Mouse (Mus musculus) mouse embryonic stem cell (cell line): ENCODE results near the gene Pde1a.

ENCODE experiments used
- in situ Hi-C, 2 experiments: fragments of 300-500 bp; cut with MboI; formaldehyde crosslinking; loops; 1 replicate in 1 of 2; 3 replicates in 1 of 2; pipeline ENCODE4 v1.14.3; 2019 to 2020; ENCODE audit warnings: low sequenced_read_pairs in 2 of 2, low pct_unique_long_range_greater_than_20kb in 1 of 2, mixed read lengths in 1 of 2; ENCODE audit not compliant: unreplicated experiment in 1 of 2

The Pde1a gene

DNA sequence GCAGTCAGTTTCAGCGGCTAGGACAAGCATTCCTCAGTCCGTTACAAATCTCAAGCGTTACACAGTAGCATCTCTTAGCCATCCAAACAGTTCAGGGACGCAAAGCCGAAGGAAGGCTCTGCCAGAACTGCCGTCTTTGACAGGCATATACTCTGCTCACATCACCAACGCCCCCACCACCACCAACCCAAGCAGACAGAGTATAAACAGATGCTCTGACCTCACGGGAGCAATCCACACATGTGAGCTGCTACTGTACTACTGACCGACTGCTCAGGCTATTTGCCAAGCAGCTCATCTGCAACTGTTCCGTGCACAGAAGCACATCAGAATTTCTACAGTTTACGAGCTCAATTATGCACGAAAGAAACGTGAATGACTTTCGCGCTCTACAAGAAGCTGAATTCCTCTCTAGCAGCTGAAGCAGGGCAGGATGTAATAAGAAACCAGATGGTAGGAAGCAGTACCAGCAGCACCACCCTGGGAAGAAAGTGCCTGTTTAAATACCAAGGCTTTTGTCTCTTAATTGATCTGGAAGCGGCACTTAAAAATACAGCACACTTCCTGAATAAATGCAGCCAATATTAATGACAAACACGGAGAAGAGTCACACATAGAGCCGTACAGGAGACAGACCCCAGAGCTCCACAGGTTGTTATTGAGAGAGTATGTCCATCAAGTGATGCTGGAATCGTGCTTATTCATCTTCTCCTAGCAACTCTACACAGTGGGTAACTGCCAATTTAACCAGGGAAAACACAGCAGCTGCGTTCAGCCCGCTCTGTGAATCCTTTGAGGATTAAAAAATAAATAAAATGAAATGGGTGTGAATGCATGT lies at the start of gene Pde1a:
Gene Pde1a, minus strand, starts transcription at position 598 of the 838 bp plus-strand sequence.
- in situ Hi-C loops: no loop called here

GRCm38 (mm10) chr2:80178608-80179280 lies 49.5 kb upstream of the Pde1a start:
- in situ Hi-C loops: no loop called here

DNA sequence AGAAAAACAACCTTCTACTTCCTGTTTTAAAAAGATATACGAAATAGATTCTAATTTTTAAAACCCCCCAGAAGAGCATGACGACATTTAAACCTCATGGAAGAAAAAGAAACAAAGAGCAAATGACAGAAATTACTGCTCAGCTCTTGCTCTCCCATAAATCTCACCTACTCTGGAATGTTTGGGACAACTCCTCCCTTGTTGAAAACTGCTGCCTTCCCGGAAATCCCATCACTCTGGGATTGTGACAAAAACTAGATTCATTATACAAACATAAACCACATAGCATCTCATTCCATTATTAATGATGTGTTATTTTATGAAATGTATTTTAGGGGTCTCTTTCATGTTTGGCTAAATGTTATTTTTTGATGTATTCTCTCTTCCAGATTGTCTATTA lies 48.9 kb upstream of the Pde1a start:
- in situ Hi-C loops: no loop called here

- in situ Hi-C loops: no loop called here
Observed at GRCm38 (mm10) chr2:80168103-80168502, 38.8 kb upstream of the Pde1a start.

- in situ Hi-C loops: no loop called here
Observed at GRCm38 (mm10) chr2:80158784-80159183, 29.5 kb upstream of the Pde1a start.

GRCm38 (mm10) chr2:80158196-80158595 lies 28.9 kb upstream of the Pde1a start:
- in situ Hi-C loops: no loop called here

DNA sequence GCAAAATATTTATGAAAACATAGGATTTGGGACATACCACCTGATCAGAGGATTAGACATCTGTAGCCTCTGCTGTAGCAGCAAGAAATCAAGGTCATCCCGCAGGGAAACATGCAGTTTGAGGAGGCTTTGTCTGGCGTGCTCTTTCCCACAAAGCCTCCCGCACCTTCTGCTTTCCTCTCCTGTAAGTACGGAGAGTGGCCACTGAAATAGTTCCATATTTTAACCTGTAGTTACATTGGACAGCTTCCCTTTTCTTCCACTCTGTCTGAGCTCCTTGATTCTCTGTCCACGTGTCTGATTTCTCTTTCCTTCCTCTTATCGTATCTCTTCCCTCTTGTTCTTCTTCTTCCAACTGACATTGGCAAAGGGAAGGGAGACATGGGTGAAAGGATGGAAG lies 20.8 kb upstream of the Pde1a start:
- in situ Hi-C loops: no loop called here

DNA sequence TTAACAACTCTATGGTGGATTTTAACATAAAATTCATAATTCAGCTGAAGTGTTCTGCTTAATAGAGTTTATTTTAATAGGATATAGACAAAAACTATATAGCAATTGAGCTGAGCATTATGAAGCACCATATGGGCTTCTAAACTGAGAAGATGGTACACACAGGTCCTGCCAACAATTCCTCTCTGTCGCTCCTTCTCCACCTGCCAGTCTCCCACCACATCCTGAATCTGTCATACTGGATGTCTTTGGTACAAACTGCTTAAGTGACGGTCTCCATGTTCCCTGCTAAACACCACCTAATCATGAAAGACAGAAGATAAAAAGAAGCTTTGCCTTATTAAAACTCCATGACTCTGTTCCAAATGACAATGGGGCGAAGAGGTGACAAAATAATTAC lies 20.1 kb upstream of the Pde1a start:
- in situ Hi-C loops: no loop called here

DNA sequence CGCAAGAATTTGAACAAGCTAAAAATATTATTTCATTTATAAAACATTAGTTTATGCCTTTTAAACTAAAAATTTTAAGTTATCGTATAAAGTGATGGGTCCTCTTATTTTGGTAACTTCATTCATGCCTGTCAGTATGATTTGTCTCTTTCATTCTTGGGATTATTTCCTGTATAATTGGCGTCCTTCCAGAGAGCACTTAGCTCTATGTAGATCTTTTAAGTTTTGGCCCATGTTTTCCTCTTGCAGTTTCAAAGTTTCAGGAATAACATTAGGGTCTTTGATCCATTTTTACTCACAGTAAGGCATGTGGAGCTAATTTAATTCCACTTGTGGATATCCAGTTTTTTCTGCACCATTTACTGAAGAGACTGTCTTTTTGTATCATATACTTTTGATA lies 5.8 kb upstream of the Pde1a start:
- in situ Hi-C loops: no loop called here

DNA sequence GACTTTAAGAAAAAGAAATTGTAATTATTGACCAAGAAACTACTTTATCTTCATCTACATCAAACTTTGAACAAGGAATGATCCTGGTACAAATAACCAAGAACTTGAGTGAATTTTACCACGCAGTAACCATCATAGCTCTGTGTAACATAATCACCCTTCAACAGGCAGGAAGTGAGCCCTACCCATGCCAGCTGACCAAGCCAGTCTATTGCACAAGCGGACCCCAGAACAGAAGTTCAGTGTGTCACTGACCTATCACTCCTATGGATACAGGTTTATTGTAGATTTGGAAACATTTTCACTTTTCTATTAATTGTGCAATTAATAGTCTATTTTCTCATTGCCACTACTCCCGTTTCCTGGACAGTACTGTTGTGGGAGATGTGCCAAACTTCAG lies 3.4 kb upstream of the Pde1a start:
- in situ Hi-C loops: no loop called here

DNA sequence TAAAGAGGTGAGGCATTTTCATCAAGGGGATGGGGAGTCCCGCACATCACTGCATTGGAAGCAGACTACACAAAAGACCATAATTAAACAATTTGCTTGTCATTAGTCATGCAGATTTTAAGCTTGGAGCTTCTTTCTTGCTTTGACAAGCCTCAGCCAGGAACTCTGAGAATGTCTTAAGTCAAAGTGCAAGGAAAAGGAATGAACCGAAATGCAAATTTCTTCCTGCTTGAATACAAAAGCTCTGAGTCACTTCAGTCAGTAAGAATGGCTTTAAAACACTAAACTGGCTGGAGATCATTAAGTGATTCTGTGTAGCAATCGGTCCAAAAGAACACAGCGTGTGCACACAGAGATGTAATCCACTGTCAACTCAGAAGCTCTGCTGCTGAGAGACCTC lies 2.6 kb downstream of the Pde1a start:
- in situ Hi-C loops: no loop called here

DNA sequence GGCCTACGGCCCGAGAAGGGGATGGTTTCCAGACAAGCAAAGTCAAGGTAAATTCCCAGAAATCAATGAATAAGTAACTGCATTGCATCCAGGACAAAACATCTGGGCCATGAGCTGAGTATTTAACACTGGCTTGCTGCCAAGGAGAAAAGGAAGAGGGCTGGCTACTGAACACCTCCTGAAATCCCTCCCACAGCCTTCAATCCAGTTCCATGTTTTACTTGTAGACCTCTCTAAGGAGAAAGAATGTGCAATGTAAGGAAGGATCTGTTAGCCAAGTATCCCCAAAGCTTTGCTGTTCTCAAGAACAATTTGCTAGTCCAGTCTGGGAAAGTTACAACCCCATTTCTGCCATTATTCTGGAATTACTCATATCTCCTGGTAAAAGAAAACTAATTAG lies 42.4 kb downstream of the Pde1a start:
- in situ Hi-C loops: no loop called here

DNA sequence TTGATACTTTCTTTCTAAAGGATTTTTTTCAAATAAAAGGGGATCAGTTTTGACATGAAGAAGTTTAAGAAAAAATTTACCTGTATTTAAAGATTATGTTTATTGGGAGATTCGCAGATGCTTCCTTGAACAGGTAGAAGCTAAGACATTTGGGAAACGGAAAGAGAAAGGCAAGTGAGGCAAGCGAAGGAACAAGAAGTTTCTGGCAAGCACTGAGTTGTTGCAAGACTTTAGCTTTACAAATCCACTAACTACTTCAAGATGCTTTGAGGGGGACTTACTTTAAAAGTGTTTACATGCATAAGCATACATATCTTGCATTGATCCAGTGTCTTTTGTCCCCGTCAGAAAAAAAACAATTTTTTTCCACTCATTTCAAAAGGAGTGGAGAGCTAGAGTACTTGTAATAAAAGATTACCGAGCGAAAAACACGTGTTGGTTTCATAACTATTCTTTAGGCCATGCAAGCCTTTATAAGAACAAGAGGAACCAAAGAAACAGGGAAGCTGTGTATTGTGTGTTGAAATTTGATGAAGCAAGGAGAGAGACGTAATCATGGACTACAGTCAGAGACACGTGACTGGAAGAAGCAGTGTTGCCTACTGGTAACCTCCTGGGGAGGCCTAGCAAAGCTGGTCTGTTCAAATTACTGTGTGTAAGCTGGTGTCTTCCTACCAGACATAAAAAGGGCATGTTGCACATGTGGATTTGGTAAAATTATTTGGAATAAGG lies 49.0 kb downstream of the Pde1a start:
- in situ Hi-C loops: no loop called here

- in situ Hi-C loops: no loop called here
Observed at GRCm38 (mm10) chr2:80079618-80080017, 49.6 kb downstream of the Pde1a start.

GRCm38 (mm10) chr2:80076323-80076722 lies 52.9 kb downstream of the Pde1a start:
- in situ Hi-C loops: no loop called here

DNA sequence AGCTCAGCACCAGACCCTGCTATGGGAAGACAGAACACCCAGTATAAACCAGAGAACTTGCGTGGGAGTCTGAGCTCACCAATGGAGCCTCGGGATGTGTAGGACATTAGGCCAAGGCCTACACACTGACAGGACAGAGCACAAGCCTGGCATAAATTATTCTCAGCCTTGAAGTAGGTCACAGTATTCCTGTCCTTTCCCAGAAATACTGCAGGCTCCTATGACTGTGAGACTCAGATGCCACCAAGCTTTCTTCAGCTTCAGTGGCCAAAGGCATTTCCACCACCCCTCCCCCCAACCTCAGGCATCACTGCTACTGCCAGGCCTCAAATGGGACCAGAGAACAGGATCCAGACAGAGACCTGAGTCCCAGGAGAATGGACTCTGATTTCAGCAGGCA lies 54.7 kb downstream of the Pde1a start:
- in situ Hi-C loops: no loop called here

DNA sequence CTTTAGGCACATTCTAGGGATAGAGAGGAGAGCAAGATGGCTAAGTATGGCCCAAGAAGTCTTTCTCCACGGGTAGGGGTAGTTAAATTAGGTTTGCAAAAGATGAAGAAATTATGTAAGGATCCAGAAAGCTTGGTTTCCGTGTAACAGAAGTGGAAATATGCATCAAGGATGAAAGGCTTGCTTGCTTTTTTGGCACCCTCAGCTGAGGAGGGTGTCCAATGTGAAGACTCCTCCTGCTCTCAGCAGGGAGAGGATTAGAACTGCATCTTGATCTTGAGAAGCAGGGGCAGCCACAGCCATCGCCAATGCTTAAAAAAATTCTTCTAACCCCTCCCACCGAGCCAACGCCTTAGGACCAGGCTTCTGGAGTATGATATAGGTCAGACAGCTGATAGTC lies 55.2 kb downstream of the Pde1a start:
- in situ Hi-C loops: no loop called here

- in situ Hi-C loops: no loop called here
Observed at GRCm38 (mm10) chr2:80073426-80073825, 55.8 kb downstream of the Pde1a start.

- in situ Hi-C loops: no loop called here
Observed at GRCm38 (mm10) chr2:80069745-80070144, 59.5 kb downstream of the Pde1a start.
